Mouse (Mus musculus): ENCODE measurements at regions not wholly inside any gene's neighbourhood (a gene's known extent, or its start where the extent isn't known, plus 50 kb on each side); places are given as distances from the start of the nearest gene placed in this dataset.

DNA sequence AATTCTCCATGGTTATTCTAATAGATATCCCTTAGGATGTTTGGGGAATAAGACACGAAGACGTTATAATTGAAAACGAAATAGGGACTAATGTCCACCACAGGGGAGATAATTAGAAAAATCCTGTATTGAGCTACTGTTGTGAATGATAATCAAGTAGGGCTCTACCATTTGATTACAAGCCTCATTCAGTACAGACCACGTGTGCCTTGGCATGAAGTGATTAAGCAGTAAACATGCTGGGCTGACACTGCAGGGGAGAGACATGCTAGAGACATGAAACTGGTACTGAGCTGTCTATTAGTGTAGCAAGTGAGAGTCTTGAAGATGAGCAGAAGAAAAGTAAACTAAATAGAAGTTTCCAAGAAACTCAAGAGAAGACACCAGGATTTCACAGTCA is 797.8 kb downstream of the Efna5 start:
- H3K27ac ChIP-seq, result no peak overlapping the region
- WGBS, result 74% methylated on average over 4 of the region's 4 CpGs
- H3K27me3 ChIP-seq (ENCODE audit: insufficient read depth, poor library complexity, severe bottlenecking), result no peaks in the 10 kb centered on the region
- no peak overlapping the region for H3K4me3 ChIP-seq
- H3K4me1 ChIP-seq, result no peaks in the 10 kb centered on the region
- H3K9me3 ChIP-seq, result no peaks in the 10 kb centered on the region
- no peak for DNase-seq (ENCODE audit: low spot score)
- no peaks in the 10 kb centered on the region for H3K36me3 ChIP-seq

DNA sequence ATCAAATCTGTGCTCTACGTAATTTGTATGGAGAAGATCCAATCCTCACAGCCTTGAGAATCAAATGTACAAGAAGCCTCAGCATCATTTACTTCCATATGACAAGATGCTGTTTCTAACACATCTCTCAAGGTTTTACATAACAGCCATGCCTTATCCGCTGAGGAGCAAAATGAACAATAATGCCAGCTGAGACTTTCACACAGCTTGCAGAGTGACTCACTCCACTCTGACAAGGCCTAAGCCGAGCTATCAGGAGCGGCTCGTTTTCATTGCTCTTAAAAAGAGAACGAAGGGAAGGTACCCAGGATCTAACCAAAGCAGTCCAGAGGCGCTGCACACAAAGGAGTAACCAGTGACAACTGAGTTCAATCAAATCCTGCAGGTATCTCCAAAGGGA is 803.5 kb downstream of the Efna5 start:
- WGBS, result 74% methylated on average over 7 of the region's 7 CpGs
- no peaks in the 10 kb centered on the region for H3K36me3 ChIP-seq
- H3K9me3 ChIP-seq, result no peaks in the 10 kb centered on the region
- no peak for DNase-seq (ENCODE audit: low spot score)
- H3K4me1 ChIP-seq, result no peaks in the 10 kb centered on the region
- no peak overlapping the region for H3K27ac ChIP-seq
- H3K27me3 ChIP-seq (ENCODE audit: insufficient read depth, poor library complexity, severe bottlenecking), result no peaks in the 10 kb centered on the region
- no peak overlapping the region for H3K4me3 ChIP-seq

DNA sequence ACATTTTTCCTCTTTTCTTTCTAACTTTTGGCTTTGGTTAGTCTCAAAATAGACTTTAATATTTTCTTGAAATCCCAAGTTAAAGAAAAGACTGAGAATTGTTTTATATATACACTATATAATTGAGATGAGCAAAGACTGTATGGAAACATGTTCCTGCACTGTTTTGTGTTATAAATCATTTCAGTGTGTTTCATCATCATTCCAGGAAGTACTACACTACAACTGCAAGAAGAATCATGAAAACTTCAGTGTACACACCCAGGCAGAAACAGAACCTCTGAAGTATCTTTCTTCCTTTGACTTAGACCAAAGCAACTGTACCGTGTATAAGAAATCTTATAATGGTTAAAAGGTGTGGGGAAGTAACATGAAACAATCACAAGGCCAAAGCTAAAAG is 816.2 kb downstream of the Efna5 start:
- Histone ChIP-seq H3K27me3 (ENCODE audit: insufficient read depth, poor library complexity, severe bottlenecking) (no peaks in the 10 kb centered on the region), H3K27ac (no peak overlapping the region), H3K9me3 (0 out of 2 replicates have a peak, but pooled peaks cover 3% of the 10 kb centered on the region), H3K36me3 (no peaks in the 10 kb centered on the region), H3K4me3 (no peak overlapping the region), H3K4me1 (no peaks in the 10 kb centered on the region)
- no peak for DNase-seq (ENCODE audit: low spot score)
- 82% methylated on average over 1 of the region's 1 CpGs for WGBS

DNA sequence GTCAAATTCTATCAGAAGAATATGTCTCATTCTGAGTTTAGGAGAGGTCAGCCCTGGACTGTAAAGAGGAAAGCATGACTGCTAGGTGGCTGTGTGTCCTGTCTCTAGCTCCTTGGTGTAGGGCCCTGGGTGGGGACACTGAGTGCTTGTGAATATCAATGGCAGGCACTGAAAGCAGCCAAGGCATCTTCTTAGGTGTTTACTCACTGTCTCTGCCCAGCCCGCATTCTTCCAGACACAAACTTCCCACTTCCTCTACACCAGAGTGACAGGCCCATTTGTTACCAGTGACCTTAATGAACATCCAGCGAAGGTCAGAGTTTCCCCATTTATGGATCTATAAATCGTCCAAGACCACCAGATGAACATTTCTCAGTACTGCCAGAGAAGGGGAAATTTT is 823.1 kb downstream of the Efna5 start:
- H3K36me3 ChIP-seq, result no peaks in the 10 kb centered on the region
- DNase-seq (ENCODE audit: low spot score), result no peak
- no peak overlapping the region for H3K4me3 ChIP-seq
- no peak overlapping the region for H3K27ac ChIP-seq
- WGBS, result 56% methylated on average over 3 of the region's 3 CpGs
- H3K4me1 ChIP-seq, result no peaks in the 10 kb centered on the region
- H3K9me3 ChIP-seq, result no peaks in the 10 kb centered on the region
- H3K27me3 ChIP-seq (ENCODE audit: insufficient read depth, poor library complexity, severe bottlenecking), result no peaks in the 10 kb centered on the region

DNA sequence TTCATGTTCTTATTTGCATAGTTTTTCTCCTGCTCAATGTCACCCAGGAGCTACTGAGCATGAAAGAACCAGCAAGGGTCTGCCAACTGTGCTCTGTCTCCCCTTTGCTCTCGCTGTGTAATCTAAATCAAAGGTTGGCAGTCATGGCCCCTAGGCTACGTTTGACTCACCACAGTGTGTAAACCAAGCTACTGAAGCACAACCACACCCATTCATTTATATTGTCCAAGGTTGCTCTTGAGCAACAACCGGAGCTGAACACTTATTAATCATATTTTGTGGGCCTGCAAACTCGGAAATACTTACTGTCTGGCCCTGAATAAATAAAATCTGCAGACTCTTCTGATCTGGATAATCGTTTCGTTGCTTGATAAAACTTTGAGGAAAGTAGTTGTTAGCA is 826.3 kb downstream of the Efna5 start:
- Histone ChIP-seq H3K27ac (no peak overlapping the region), H3K9me3 (no peaks in the 10 kb centered on the region), H3K27me3 (ENCODE audit: insufficient read depth, poor library complexity, severe bottlenecking) (no peaks in the 10 kb centered on the region), H3K4me1 (no peaks in the 10 kb centered on the region), H3K4me3 (no peak overlapping the region), H3K36me3 (no peaks in the 10 kb centered on the region)
- DNase-seq (ENCODE audit: low spot score), result no peak
- WGBS, result 69% methylated on average over 6 of the region's 6 CpGs

DNA sequence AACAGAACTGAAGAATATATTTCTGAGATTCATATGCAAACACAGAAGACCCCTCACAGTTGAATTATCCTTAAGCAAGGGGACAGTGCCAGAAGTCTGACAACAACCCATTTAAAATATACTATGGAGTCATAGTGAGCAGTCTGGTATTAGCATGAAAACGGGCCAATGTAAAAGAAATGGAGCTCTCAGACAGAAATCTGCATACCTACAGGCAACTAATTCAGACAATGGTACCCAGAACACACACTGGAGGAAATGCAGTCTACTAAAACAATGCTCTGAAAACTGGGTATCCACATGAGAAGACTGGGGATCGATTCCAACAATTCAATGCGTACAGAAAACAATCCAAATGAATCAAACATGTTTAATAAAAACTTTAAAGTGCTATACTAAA is 832.1 kb downstream of the Efna5 start:
- Histone ChIP-seq H3K36me3 (no peaks in the 10 kb centered on the region), H3K4me1 (no peaks in the 10 kb centered on the region), H3K9me3 (no peaks in the 10 kb centered on the region), H3K4me3 (no peak overlapping the region), H3K27ac (no peak overlapping the region), H3K27me3 (ENCODE audit: insufficient read depth, poor library complexity, severe bottlenecking) (no peaks in the 10 kb centered on the region)
- WGBS, result 77% methylated on average over 3 of the region's 3 CpGs
- DNase-seq (ENCODE audit: low spot score), result no peak

DNA sequence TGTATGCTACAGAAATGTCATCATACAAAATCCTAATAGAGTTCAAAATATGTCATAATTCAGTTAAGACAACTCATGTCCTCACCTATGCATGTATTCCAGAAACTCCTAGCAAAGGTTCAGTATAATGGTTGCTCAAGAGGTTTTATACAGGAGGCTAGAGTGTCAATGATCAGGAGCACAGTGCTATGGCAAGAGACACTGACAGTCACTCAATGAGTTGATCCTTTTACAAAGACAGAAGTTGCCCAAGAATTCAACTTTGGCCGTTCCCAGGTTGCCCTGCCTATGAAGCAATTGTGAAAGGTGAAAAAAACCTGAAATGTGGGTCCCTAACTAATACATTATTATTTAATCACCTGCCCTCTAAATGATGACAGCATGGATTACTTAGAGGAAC is 850.5 kb downstream of the Efna5 start:
- no peaks in the 10 kb centered on the region for H3K27me3 ChIP-seq (ENCODE audit: insufficient read depth, poor library complexity, severe bottlenecking)
- WGBS, result 79% methylated on average over 1 of the region's 1 CpGs
- no peak for DNase-seq (ENCODE audit: low spot score)
- H3K9me3 ChIP-seq, result no peaks in the 10 kb centered on the region
- H3K27ac ChIP-seq, result no peak overlapping the region
- H3K4me3 ChIP-seq, result no peak overlapping the region
- H3K4me1 ChIP-seq, result no peaks in the 10 kb centered on the region
- H3K36me3 ChIP-seq, result no peaks in the 10 kb centered on the region
